Mouse (Mus musculus) left cerebral cortex, postnatal 25 days (tissue): Measurements from ENCODE around the gene Negr1. TPM values are rescaled to one million over a fixed set of nuclear protein-coding genes. Genes with fewer than 3 reads are reported as not detected.

ENCODE experiments used
- DNase-seq, 2 experiments: peaks; one replicate each; pipeline ENCODE4 v3.0.0; 2022; ENCODE audit warnings: low spot score in 2 of 2, mixed read lengths in 1 of 2
- intact Hi-C: fragments of 180-260 bp; cut with DNase I; formaldehyde crosslinking; loops from one replicate; pipeline ENCODE4 v1.15.1; 2025
- total RNA-seq, 2 experiments: library from RNA; stranded (reverse); gene quantifications; 2 replicates each; pipeline ENCODE4 v1.2.3; 2021

Negr1 gene
- total RNA-seq, 2 experiments from 2014 or later = 235 to 242 TPM

DNA sequence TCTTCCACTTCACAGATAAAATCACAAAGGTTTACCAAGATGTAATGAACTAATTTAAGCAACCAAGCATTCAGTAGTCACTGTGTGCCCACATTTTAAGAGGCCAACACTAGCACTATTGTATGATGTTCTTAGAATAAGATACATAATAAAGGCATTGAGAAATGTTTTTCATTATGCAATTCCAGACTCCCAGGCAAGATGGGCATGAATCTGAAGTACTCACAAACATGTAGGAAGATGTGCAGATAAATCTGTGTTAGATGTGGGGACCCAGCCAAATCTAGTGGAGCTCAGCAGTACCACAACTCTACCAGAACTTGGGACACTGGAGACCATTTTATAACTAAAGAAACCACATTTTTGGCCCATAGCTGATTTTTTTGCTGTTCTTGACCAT is 593.9 kb downstream of the Negr1 start:
- intact Hi-C loops = no loop called here
- peak in 1 of 2 experiments; percentile 62 for DNase-seq

DNA sequence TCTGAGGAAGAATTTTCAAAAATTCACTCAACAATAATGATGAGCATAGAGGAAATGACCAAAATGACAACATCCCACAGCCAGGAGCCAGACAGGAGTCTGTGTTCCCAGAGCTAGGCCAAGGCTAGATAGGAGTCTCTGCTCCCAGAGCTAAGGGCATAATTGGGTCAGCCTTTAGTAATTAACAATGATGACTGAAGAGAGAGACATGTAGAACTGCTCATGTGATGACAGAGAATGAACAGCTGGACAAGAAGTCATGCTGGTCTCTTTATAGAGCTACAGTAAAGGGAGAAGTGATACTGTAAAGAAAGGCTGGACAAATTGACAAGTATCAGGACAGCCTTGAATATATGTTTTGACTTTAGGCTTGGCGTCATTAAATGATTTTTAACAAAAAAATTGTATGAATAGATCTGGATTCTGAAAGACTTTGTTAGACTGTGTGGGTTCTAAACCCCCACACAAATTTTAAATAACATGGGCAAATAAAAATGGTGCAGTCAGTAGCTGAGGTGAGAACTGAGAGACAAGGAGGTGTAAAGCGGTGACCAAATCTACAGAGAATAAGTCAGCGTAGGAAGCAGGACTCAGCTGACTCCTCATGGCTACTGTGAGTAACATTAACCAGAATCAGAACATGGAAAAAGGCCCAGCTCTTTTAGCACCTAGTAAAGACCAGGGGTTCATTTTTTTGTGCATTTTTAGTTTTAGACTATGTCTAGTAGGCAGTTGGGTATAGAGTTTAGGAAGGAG is 603.4 kb downstream of the Negr1 start:
- intact Hi-C loops = no loop called here
- DNase-seq = peak in 1 of 2 experiments; percentile 74

DNA sequence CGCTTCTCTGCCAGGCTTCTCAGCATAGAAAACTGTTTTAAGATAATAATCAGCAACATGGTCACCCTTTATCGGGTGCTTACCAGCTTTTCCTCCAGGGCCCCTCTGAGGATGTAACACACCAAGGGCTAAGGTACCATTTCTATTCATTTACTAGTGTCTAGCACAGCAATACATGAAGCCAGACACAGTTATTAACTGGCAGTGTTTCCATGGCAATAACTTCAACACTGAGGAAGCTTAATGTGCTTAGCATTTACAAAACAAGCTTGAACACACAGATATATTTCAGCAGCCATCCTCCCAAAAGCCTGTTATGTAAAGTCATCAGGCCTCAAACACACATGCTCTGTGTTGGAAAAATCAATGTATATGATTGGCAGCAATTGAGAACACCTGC is 620.4 kb downstream of the Negr1 start:
- intact Hi-C loops = no loop called here
- DNase-seq = no peak

DNA sequence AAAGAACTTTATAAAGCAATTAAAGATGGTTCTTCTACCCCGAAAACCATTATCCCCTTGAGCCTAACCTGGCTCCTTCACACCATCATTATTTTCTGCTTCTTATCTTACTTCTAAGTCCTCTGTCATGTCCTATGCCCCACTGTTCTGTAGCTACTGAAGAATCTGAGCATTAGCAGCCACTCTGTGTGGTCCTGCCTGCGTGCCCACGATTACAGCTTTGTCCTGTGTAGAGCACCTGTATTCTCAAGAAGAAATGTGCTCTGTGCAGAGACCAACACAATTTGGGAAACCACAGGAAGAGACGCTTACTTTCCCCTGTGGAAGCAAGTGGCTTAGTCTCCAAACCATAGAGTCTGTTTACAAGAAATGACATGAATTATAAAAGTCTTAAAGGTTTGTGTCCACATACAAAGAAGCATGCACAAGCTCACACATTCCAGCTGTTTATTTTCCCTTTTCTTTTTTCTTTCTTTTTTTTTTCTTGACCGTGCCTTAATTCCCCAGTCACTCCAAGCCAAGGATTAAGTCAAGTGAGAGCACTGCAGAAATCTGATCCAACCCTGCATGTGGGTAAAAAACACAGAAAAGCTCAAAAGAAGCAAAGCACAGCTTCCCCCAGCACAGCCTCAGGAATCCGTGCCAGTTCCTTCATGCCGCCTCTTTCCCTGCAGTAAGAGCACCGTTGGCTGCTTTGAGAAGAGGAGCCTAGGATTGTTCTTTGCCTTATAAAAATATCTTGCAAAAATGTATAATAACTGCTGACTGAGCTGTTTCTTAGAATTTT is 627.5 kb downstream of the Negr1 start:
- peak in 1 of 2 experiments; percentile 33 for DNase-seq
- intact Hi-C loops = no loop called here

- intact Hi-C loops = no loop called here
- no peak for DNase-seq
Measured at GRCm38 (mm10) chr3:157189834-157190233, 628.2 kb downstream of the Negr1 start.

GRCm38 (mm10) chr3:157190551-157190950 is 629.0 kb downstream of the Negr1 start:
- intact Hi-C loops = no loop called here
- DNase-seq = no peak

- intact Hi-C loops = no loop called here
- peak in 1 of 2 experiments; percentile 47 for DNase-seq
Measured at GRCm38 (mm10) chr3:157192021-157192420, 630.4 kb downstream of the Negr1 start.

GRCm38 (mm10) chr3:157193141-157193540 is 631.5 kb downstream of the Negr1 start:
- DNase-seq = no peak
- intact Hi-C loops = no loop called here

DNA sequence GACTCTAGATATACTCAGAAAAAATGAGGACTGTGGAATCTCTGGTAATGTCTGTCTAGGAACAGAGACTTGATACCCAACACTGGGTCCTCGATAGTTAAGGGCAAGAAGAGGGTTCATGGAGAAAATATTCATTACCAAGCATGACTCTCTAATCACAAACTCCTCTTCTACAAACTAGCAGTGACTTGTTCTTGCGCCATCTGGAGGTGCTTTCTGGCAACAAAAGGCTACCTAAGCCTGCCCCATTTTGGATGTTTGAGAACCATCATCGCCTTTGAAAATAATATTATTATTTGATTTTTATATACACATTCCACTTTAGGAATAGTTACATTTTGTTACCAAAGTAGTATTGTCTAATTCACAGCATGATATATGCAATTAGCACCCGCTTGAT is 637.1 kb downstream of the Negr1 start:
- intact Hi-C loops = no loop called here
- DNase-seq = no peak

DNA sequence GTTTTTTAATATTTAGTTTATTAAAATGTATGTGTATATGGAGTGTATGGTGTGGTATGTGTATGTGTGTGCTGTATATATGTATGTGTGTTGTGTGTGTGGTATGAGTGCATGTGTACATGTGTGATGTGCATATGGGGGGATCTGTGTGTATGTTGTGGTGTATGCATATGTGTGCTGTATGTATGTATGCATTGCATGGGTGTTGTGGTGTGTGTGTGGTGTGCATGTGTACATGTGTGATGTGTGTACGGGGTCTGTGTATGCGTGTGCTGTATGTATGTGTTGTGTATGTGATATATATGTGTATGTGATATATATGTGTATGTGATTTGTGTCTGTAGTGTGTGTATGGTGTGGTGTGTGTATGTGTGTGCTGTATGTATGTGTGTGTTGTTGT is 640.1 kb downstream of the Negr1 start:
- intact Hi-C loops = no loop called here
- no peak for DNase-seq

DNA sequence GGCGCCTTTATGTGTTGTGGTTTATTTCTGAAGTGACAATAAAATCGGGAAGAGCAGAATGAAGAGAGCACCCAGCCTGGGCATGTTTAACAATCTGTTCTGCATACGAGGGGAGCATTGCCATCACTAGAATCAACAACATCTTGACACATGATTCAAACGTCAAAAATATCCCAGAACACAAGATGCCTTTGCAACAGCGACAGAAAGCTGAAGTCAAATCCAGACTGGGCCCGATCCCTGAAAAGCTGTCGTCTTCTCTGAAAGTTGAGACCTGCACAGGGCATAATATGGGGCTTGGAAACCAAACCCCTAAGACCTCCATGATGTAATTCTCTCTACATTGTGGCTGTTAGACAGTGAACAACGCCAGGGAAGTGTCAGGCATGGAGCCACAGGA is 642.0 kb downstream of the Negr1 start:
- DNase-seq = peak; percentile 38 to 72
- intact Hi-C loops = no loop called here

DNA sequence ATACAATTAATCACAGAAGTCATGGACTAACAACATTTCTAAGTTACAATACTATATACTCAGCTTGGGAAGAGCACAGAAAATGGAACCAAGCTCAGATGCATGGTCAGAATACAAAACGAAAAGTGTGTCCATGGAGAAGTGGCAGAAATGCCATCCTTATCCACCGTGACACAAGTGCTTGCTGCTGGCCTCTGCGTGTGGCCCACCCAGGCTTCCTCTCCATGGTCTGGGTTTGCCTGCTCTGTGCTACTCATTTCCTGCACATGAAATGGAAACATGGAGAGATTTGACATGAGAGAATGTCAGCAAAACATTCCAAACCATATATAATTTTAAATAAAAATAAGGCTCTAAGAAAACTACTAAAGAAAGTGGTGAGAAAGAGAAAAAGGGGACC is 645.2 kb downstream of the Negr1 start:
- no peak for DNase-seq
- intact Hi-C loops = no loop called here

DNA sequence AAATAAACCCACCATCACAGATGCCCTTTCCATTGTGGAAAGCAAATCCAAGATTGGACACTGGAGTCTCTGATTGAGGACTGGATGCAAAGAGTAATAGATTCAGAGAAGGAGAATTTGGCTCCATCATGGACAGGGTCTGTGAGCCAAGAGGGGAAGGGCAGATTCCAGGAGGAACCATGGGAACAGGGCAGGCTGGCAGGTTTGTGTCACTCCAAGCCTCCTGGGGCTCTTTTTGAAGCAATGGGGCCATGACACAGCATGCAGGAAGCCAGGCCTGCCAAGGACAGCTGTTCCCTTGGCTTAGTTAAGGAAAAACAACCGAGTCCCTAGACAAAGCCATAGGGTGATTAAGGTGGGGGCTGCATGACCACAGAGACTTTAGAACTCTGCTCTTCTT is 647.4 kb downstream of the Negr1 start:
- intact Hi-C loops = no loop called here
- DNase-seq = peak in 1 of 2 experiments; percentile 28

DNA sequence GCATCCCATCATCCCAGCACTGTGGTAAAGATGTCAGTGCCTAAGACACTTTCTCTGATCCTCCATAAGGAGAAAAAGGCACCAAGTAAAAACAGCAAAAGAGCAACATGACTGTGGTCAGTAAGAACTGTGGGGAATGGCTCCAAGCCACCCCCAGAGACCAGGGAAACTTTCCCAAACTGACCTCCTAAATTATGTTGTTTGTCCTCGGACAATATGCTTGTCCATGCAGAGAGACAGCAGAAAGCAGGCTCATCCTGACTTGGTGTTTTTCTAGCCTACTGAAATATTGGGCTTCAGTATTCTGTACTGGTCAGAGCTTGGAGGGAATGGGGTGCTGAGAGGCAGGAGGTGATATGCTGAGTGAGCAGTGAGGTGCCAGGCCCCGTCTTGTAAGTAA is 647.8 kb downstream of the Negr1 start:
- intact Hi-C loops = no loop called here
- DNase-seq = no peak

- intact Hi-C loops = loop anchor here (10.0 kb wide), 1 partner anchor 651 kb away; the partner anchor contains the start of gene Negr1
- no peak for DNase-seq
Measured at GRCm38 (mm10) chr3:157215937-157216719, 654.5 kb downstream of the Negr1 start.

DNA sequence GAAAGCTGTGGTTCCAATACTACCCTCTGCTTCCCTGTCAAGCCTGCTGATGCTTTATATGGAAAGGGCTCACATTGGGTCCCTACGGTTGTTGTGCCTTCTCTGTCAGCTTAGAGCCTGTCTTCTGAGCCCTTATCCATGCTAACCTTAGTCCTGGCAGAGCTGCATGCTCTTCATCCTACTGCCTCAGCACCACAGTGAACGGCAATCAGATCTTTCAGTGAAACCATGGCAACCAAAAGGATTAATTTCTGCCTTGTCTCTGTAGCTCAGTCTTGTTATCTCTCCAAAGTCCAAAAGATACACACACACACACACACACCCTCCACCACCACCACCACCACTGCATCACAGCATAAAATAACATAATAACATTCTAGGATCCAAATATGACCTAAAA is 656.2 kb downstream of the Negr1 start:
- intact Hi-C loops = loop anchor here (10.0 kb wide), 1 partner anchor 653 kb away; the partner anchor contains the start of gene Negr1
- DNase-seq = no peak

- DNase-seq = no peak
- intact Hi-C loops = no loop called here
Measured at GRCm38 (mm10) chr3:157224920-157225319, 663.3 kb downstream of the Negr1 start.

DNA sequence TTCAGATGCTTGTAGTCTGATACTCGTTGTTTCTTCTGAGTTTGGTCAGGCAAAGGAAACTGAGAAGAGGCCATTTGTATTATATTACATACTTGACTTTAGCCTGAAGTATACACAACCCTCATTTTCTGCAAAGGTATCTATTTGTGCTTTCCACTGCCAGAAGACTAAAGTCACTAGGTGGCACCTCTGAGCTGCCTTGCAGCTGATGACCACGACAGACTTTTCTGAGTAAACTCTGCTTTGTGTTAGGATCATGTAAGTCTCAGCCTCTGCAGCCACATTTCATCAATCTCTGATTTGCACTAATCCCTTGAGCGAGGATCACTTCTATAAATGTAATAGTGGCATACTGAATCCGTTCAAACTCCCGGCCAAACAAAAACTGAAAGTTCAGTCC is 671.1 kb downstream of the Negr1 start:
- intact Hi-C loops = loop anchor here (2.0 kb wide), 1 partner anchor 288 kb away; no protein-coding TSS in a partner anchor
- DNase-seq = peak; percentile 55 to 69

DNA sequence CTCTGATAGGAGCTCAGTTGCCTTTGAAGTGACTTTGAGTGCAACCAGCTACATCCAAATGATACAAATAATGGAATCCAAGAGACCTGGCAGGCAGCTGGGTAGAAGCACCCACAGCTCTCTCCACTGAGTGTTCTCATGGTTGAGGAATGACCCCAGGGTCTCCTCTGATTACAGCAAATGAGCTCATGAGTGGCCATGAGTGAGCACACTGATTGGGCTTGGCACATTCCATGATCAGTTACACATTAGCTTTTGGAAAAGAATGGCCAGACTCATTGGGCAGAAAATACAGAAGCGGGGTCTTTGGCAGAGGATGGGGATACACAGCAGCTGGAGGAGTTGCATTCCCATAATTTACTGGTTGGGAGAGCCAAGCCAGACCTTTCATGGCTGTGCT is 678.6 kb downstream of the Negr1 start:
- intact Hi-C loops = no loop called here
- no peak for DNase-seq

GRCm38 (mm10) chr3:157255446-157255845 is 693.9 kb downstream of the Negr1 start:
- DNase-seq = no peak
- intact Hi-C loops = no loop called here
